Mouse (Mus musculus): ENCODE measurements around the gene Opcml. TPM values are rescaled to one million over a fixed set of nuclear protein-coding genes. Genes with fewer than 3 reads are reported as not detected.

Opcml gene
- polyA plus RNA-seq, 1 experiment: 0.02 TPM

GRCm38 (mm10) chr9:27822681-27823080, 32.1 kb downstream of the Opcml start:
- no peak for DNase-seq (ENCODE audit: low read depth in 1 of 2, low spot score in 2 of 2)
- Histone ChIP-seq H3K27me3 (ENCODE audit: control insufficient read depth, insufficient read depth, low read length) (no peaks in the 10 kb centered on the region), H3K36me3 (ENCODE audit: control insufficient read depth, insufficient read depth, low read length) (no peaks in the 10 kb centered on the region), H3K4me3 (ENCODE audit: extremely low read depth, insufficient read depth, insufficient read length) (no peak overlapping the region), H3K4me1 (ENCODE audit: control insufficient read depth, insufficient read depth, insufficient read length) (no peaks in the 10 kb centered on the region), H3K27ac (ENCODE audit: insufficient read depth, low read length) (no peak overlapping the region)
- no peak for TF ChIP-seq CTCF (IDR thresholded peaks at IDR 0.05; ENCODE audit: extremely low read depth, insufficient read depth, insufficient read length, insufficient replicate concordance)
- 92% methylated on average over 6 of the region's 6 CpGs for WGBS

- H3K4me3 ChIP-seq (ENCODE audit: extremely low read depth, insufficient read depth, insufficient read length): no peak overlapping the region
- WGBS: 52% methylated on average over 7 of the region's 7 CpGs
- no peaks in the 10 kb centered on the region for H3K27me3 ChIP-seq (ENCODE audit: control insufficient read depth, insufficient read depth, low read length)
- H3K27ac ChIP-seq (ENCODE audit: insufficient read depth, low read length): no peak overlapping the region
- H3K36me3 ChIP-seq (ENCODE audit: control insufficient read depth, insufficient read depth, low read length): no peaks in the 10 kb centered on the region
- H3K4me1 ChIP-seq (ENCODE audit: control insufficient read depth, insufficient read depth, insufficient read length): no peaks in the 10 kb centered on the region
- DNase-seq (ENCODE audit: low read depth in 1 of 2, low spot score in 2 of 2): no peak
- TF ChIP-seq POLR2A (IDR thresholded peaks at IDR 0.05; ENCODE audit: low read depth, low read length) (no peak), CTCF (IDR thresholded peaks at IDR 0.05; ENCODE audit: extremely low read depth, insufficient read depth, insufficient read length, insufficient replicate concordance) (no peak)
These were observed 33.8 kb downstream of the Opcml start for GRCm38 (mm10) chr9:27824424-27824823.

- no peaks in the 10 kb centered on the region for H3K36me3 ChIP-seq (ENCODE audit: control insufficient read depth, insufficient read depth, low read length)
- H3K27ac ChIP-seq (ENCODE audit: insufficient read depth, low read length): no peak overlapping the region
- H3K4me3 ChIP-seq (ENCODE audit: extremely low read depth, insufficient read depth, insufficient read length): no peak overlapping the region
- no peaks in the 10 kb centered on the region for H3K27me3 ChIP-seq (ENCODE audit: control insufficient read depth, insufficient read depth, low read length)
- 71% methylated on average over 5 of the region's 5 CpGs for WGBS
- H3K4me1 ChIP-seq (ENCODE audit: control insufficient read depth, insufficient read depth, insufficient read length): no peaks in the 10 kb centered on the region
- TF ChIP-seq POLR2A (IDR thresholded peaks at IDR 0.05; ENCODE audit: low read depth, low read length) (no peak), CTCF (IDR thresholded peaks at IDR 0.05; ENCODE audit: extremely low read depth, insufficient read depth, insufficient read length, insufficient replicate concordance) (no peak)
- DNase-seq (ENCODE audit: low read depth in 1 of 2, low spot score in 2 of 2): no peak
These were observed 39.9 kb downstream of the Opcml start for GRCm38 (mm10) chr9:27830519-27830918.

DNA sequence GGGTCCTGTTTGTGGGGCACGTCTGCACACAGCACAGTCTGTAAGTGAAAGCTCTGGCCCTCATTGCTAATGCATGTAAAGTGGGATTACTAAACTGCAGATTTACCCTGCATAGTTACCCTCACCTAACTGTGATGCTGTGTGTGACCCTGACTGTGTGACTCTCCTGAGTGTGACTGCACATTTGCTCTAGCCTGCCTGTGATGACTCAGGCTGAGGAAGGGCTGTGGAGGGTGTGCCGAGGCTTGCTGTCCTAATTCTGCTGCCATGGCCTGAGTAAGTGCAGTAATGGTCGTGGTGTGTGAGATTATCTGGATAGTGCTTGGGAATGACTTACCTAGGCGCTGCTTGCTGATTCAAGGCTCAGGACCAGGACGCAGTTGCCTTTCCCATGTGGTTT, 52.2 kb downstream of the Opcml start:
- Histone ChIP-seq H3K27ac (ENCODE audit: insufficient read depth, low read length) (no peak overlapping the region), H3K4me3 (ENCODE audit: extremely low read depth, insufficient read depth, insufficient read length) (no peak overlapping the region), H3K36me3 (ENCODE audit: control insufficient read depth, insufficient read depth, low read length) (no peaks in the 10 kb centered on the region), H3K27me3 (ENCODE audit: control insufficient read depth, insufficient read depth, low read length) (no peaks in the 10 kb centered on the region), H3K4me1 (ENCODE audit: control insufficient read depth, insufficient read depth, insufficient read length) (no peaks in the 10 kb centered on the region)
- WGBS: 80% methylated on average over 5 of the region's 5 CpGs
- TF ChIP-seq CTCF (IDR thresholded peaks at IDR 0.05; ENCODE audit: extremely low read depth, insufficient read depth, insufficient read length, insufficient replicate concordance) (no peak), POLR2A (IDR thresholded peaks at IDR 0.05; ENCODE audit: low read depth, low read length) (no peak)
- no peak for DNase-seq (ENCODE audit: low read depth in 1 of 2, low spot score in 2 of 2)

DNA sequence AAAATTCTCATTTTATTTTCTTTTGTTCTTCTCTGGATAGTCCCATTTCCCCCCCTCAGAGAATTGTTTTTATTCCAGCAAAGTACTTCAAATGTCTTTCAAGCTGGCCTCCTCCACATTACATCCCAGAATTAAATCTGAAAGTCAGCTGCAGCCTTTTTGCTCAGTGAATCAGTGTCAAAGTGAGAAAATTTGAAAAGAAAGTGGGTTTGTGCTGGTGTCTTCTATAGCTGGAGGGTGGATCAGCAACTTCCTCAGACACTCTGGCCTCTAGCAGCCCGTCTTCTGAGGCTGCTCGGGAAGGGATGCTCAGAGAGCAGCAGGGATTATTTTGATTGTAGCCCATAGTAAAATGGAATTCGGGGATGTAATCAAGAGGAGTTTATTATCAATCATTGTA, 81.0 kb downstream of the Opcml start:
- Histone ChIP-seq H3K27me3 (ENCODE audit: control insufficient read depth, insufficient read depth, low read length) (no peaks in the 10 kb centered on the region), H3K4me1 (ENCODE audit: control insufficient read depth, insufficient read depth, insufficient read length) (no peaks in the 10 kb centered on the region), H3K36me3 (ENCODE audit: control insufficient read depth, insufficient read depth, low read length) (no peaks in the 10 kb centered on the region), H3K4me3 (ENCODE audit: extremely low read depth, insufficient read depth, insufficient read length) (no peak overlapping the region), H3K27ac (ENCODE audit: insufficient read depth, low read length) (no peak overlapping the region)
- no peak for DNase-seq (ENCODE audit: low read depth in 1 of 2, low spot score in 2 of 2)
- TF ChIP-seq CTCF (IDR thresholded peaks at IDR 0.05; ENCODE audit: extremely low read depth, insufficient read depth, insufficient read length, insufficient replicate concordance) (no peak), POLR2A (IDR thresholded peaks at IDR 0.05; ENCODE audit: low read depth, low read length) (no peak)
- 71% methylated on average over 3 of the region's 3 CpGs for WGBS

GRCm38 (mm10) chr9:27889636-27890035, 99.1 kb downstream of the Opcml start:
- no peak for DNase-seq (ENCODE audit: low read depth in 1 of 2, low spot score in 2 of 2)
- H3K27ac ChIP-seq (ENCODE audit: insufficient read depth, low read length): no peak overlapping the region
- no peaks in the 10 kb centered on the region for H3K36me3 ChIP-seq (ENCODE audit: control insufficient read depth, insufficient read depth, low read length)
- H3K4me1 ChIP-seq (ENCODE audit: control insufficient read depth, insufficient read depth, insufficient read length): no peaks in the 10 kb centered on the region
- 86% methylated on average over 5 of the region's 5 CpGs for WGBS
- H3K27me3 ChIP-seq (ENCODE audit: control insufficient read depth, insufficient read depth, low read length): no peaks in the 10 kb centered on the region
- no peak overlapping the region for H3K4me3 ChIP-seq (ENCODE audit: extremely low read depth, insufficient read depth, insufficient read length)
- no peak for TF ChIP-seq CTCF (IDR thresholded peaks at IDR 0.05; ENCODE audit: extremely low read depth, insufficient read depth, insufficient read length, insufficient replicate concordance)
- no peak for TF ChIP-seq POLR2A (IDR thresholded peaks at IDR 0.05; ENCODE audit: low read depth, low read length)

DNA sequence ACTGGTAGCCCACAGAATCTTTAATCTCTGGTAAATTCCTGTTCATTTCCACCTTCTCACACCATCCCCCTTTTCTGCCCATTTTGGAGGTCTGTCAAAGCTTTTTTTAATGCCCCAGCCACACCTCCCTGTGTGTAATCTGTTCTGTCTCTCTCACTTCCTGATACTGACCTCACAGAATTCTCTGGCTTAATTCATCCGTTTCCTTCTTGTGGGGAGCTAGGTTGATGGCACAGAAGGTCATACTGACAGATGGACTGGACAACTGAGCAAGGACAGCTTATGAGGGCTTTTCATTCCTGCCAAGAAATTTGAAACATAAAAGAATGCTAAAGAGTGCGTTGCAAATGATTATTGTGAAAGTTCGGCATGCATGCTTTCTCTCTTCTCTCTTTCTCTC, 126.7 kb downstream of the Opcml start:
- H3K27ac ChIP-seq (ENCODE audit: insufficient read depth, low read length): no peak overlapping the region
- no peaks in the 10 kb centered on the region for H3K36me3 ChIP-seq (ENCODE audit: control insufficient read depth, insufficient read depth, low read length)
- no peak for DNase-seq (ENCODE audit: low read depth in 1 of 2, low spot score in 2 of 2)
- no peaks in the 10 kb centered on the region for H3K4me1 ChIP-seq (ENCODE audit: control insufficient read depth, insufficient read depth, insufficient read length)
- H3K27me3 ChIP-seq (ENCODE audit: control insufficient read depth, insufficient read depth, low read length): no peaks in the 10 kb centered on the region
- no peak overlapping the region for H3K4me3 ChIP-seq (ENCODE audit: extremely low read depth, insufficient read depth, insufficient read length)
- TF ChIP-seq POLR2A (IDR thresholded peaks at IDR 0.05; ENCODE audit: low read depth, low read length) (no peak), CTCF (IDR thresholded peaks at IDR 0.05; ENCODE audit: extremely low read depth, insufficient read depth, insufficient read length, insufficient replicate concordance) (no peak)
- 59% methylated on average over 3 of the region's 3 CpGs for WGBS

Measured in spleen, adult 2 months (tissue).